Mouse (Mus musculus): ENCODE data around the gene Ppp1r14c.
"Not testable (repeated sequence)": the region's sequence is repeated elsewhere in the genome, so short reads cannot be mapped to it uniquely, and the experiment has no call there.

Ppp1r14c gene

GRCm38 (mm10) chr10:3476611-3477010, 110.8 kb downstream of the Ppp1r14c start:
- DNase-seq = no peak

GRCm38 (mm10) chr10:3479772-3480171, 113.9 kb downstream of the Ppp1r14c start:
- no peak for DNase-seq

- no peak for DNase-seq
These were observed 124.2 kb downstream of the Ppp1r14c start for GRCm38 (mm10) chr10:3490052-3490451.

GRCm38 (mm10) chr10:3496791-3497190, 130.9 kb downstream of the Ppp1r14c start:
- DNase-seq = no peak

GRCm38 (mm10) chr10:3500846-3501245, 135.0 kb downstream of the Ppp1r14c start:
- not testable (repeated sequence) for DNase-seq

- peak; percentile 6 to 17 for DNase-seq
These were observed 141.8 kb downstream of the Ppp1r14c start for GRCm38 (mm10) chr10:3507484-3508221.

GRCm38 (mm10) chr10:3508222-3508588, 142.3 kb downstream of the Ppp1r14c start:
- no peak for DNase-seq

GRCm38 (mm10) chr10:3508746-3509145, 142.9 kb downstream of the Ppp1r14c start:
- no peak for DNase-seq

GRCm38 (mm10) chr10:3509663-3510277, 143.9 kb downstream of the Ppp1r14c start:
- no peak for DNase-seq

GRCm38 (mm10) chr10:3510486-3510885, 144.6 kb downstream of the Ppp1r14c start:
- no peak for DNase-seq

GRCm38 (mm10) chr10:3511401-3511800, 145.5 kb downstream of the Ppp1r14c start:
- no peak for DNase-seq

- peak; percentile 9 to 13 for DNase-seq
These were observed 146.9 kb downstream of the Ppp1r14c start for GRCm38 (mm10) chr10:3512620-3513305.

GRCm38 (mm10) chr10:3513947-3514346, 148.1 kb downstream of the Ppp1r14c start:
- DNase-seq = no peak
